ENCODE assay signal across 17 mouse cellular contexts in the genomic region with DNA sequence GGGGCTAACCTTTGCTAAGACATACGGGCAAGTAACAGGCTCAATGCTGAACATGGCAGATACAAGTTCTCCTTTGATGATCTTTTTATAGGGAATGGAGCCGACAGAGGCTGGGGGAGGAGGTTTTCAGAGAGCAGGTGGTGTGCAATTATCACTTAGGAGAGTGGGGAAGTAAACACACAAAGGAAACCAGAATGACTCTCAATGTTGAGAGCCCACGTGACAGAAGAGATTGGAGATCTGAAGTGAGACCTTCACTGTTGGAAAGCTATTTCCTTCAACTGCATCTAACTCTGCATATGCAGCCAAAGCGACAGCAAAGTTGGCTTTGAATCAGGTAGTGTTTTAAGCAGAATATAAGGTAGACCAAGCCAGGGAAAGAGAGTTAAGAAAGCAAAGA. TPM values are rescaled to one million over a fixed set of nuclear protein-coding genes. Genes with fewer than 3 reads are reported as not detected.
A peak's percentile ranks its signal among the peaks of the same experiment; 100 is the strongest.
DNase-seq lines count a peak whose midpoint lies in the region; ATAC-seq lines count a peak whose summit lies in the region.
"Had no signal": no experiment of that assay in that cellular context is flagged by ENCODE, and none has a peak within 500 bp of the region (broad histone marks: within the 10 kb centered on the region; RNA-seq: fewer than 3 reads in every experiment).

No protein-coding gene starts in this region.

- intact Hi-C loops in gastrocnemius, postnatal 14 days (cut with DNase I; ENCODE audit: low total_unique reads): no loop called here

- ATAC-seq in frontal cortex, adult (ENCODE audit: low TSS enrichment): peak; percentile 47
- peak; percentile 16 to 19; a peak in 1 of 4 replicates for ATAC-seq in hematopoietic stem cell, adult 5-6 weeks (replicated peaks in 1 of 2; ENCODE audit: insufficient read depth in 1 of 2, low FRiP score in 2 of 2, low TSS enrichment in 1 of 2, low read depth in 1 of 2, poor library complexity in 2 of 2, severe bottlenecking in 2 of 2)

- no peak for DNase-seq in frontal cortex, postnatal 14 days (ENCODE audit: low spot score in 2 of 2)
- peak; percentile 38 for DNase-seq in thymus, postnatal 0 days (ENCODE audit: low spot score)
- DNase-seq in thymus, postnatal 10 days (ENCODE audit: low spot score in 2 of 2): no peak
- peak; percentile 59 for DNase-seq in telencephalon, adult 2 months (ENCODE audit: low read depth, low spot score)
- no peak for DNase-seq in gastrocnemius, postnatal 14 days
- DNase-seq in retina, postnatal 1 day: no peak
- DNase-seq: cerebellum, adult 11-12 months; cerebellum, postnatal 25 days; heart, postnatal 4 days; kidney, adult 9 months; kidney, postnatal 36 days; layer of hippocampus, adult 9-11 months; thymus, postnatal 36 days had no signal

RNA-seq across cellular contexts. Expression of gene Cd101, which starts 29.9 kb away (rescaled TPM):
- polyA plus RNA-seq in thymus, postnatal 0 days (2015; fragmentation: Nextera tagmentation; extraction: Ambion mirVana): 0.58 and 0.68 TPM in 2 replicates
- total RNA-seq in hematopoietic stem cell, adult 5-6 weeks (2017): 0.79 and 2.4 TPM in 2 replicates
- under 1 TPM; 0.39 to 0.55 TPM for total RNA-seq in gastrocnemius, postnatal 14 days (2021)
- polyA plus RNA-seq: embryonic facial prominence, embryonic 10.5 days; G1E had no signal

RNA-seq across cellular contexts. Expression of gene Ptgfrn, which starts 50.9 kb away (rescaled TPM):
- polyA plus RNA-seq in thymus, postnatal 0 days (2015; fragmentation: Nextera tagmentation; extraction: Ambion mirVana): 1.1 and 1.7 TPM in 2 replicates
- 0.10 and 0.25 TPM in 2 replicates for total RNA-seq in hematopoietic stem cell, adult 5-6 weeks (2017)
- 10 to 100 TPM; 31.6 to 39.6 TPM for total RNA-seq in gastrocnemius, postnatal 14 days (2021)
- polyA plus RNA-seq: G1E had no signal

Comparison
In these comparisons a context has a peak if more than half of its experiments do, and no peak if none do; other contexts are left out.
1. DNase-seq: peak in thymus, postnatal 0 days (single experiment) and telencephalon, adult 2 months (single experiment); none in frontal cortex, postnatal 14 days (0 of 2), thymus, postnatal 10 days (0 of 2), gastrocnemius, postnatal 14 days (single experiment) and retina, postnatal 1 day (single experiment).
2. RNA of gene Ptgfrn, which starts 50.9 kb away (total RNA-seq): 31.6 to 39.6 TPM in gastrocnemius, postnatal 14 days; 0.10 to 0.25 TPM in hematopoietic stem cell, adult 5-6 weeks; every median in the first group is over 10 times any median in the second.